Mouse (Mus musculus) hindlimb bud, embryonic 11.5 days (tissue): ENCODE measurements around the gene Tmem178b.
A peak's percentile ranks its signal among the peaks of the same experiment; 100 is the strongest.

Source experiments
- DNase-seq: peaks from one replicate; pipeline ENCODE4 v3.0.0-alpha.2; 2012; ENCODE audit warnings: low read depth, low spot score; ENCODE audit errors: extremely low spot score

The Tmem178b gene

GRCm38 (mm10) chr6:39872901-39873591 is at the start of gene Tmem178b:
Gene Tmem178b (plus strand): TSS chr6:39873271.
- no peak for DNase-seq

- no peak for DNase-seq
Observed at GRCm38 (mm10) chr6:39828736-39829135, 44.3 kb upstream of the Tmem178b start.

GRCm38 (mm10) chr6:39843698-39844342 is 29.3 kb upstream of the Tmem178b start:
- DNase-seq = no peak

- DNase-seq = no peak
Observed at GRCm38 (mm10) chr6:39847538-39847937, 25.5 kb upstream of the Tmem178b start.

GRCm38 (mm10) chr6:39848766-39849165 is 24.3 kb upstream of the Tmem178b start:
- no peak for DNase-seq

GRCm38 (mm10) chr6:39849667-39850066 is 23.4 kb upstream of the Tmem178b start:
- no peak for DNase-seq

- DNase-seq = no peak
Observed at GRCm38 (mm10) chr6:39870271-39871135, 2.6 kb upstream of the Tmem178b start.

- no peak for DNase-seq
Observed at GRCm38 (mm10) chr6:39871381-39872305, 1.4 kb upstream of the Tmem178b start.

GRCm38 (mm10) chr6:39872306-39872900 is 668 bp upstream of the Tmem178b start:
- DNase-seq = no peak

GRCm38 (mm10) chr6:39875186-39875585 is 2.1 kb downstream of the Tmem178b start:
- DNase-seq = no peak

- no peak for DNase-seq
Observed at GRCm38 (mm10) chr6:39876444-39876843, 3.4 kb downstream of the Tmem178b start.

- no peak for DNase-seq
Observed at GRCm38 (mm10) chr6:39890811-39891210, 17.7 kb downstream of the Tmem178b start.

- no peak for DNase-seq
Observed at GRCm38 (mm10) chr6:39896500-39896899, 23.4 kb downstream of the Tmem178b start.

GRCm38 (mm10) chr6:39899231-39899630 is 26.2 kb downstream of the Tmem178b start:
- peak; percentile 44 for DNase-seq

- no peak for DNase-seq
Observed at GRCm38 (mm10) chr6:39903220-39903773, 30.2 kb downstream of the Tmem178b start.

- no peak for DNase-seq
Observed at GRCm38 (mm10) chr6:39903845-39904244, 30.8 kb downstream of the Tmem178b start.

- no peak for DNase-seq
Observed at GRCm38 (mm10) chr6:39914956-39915355, 41.9 kb downstream of the Tmem178b start.

- no peak for DNase-seq
Observed at GRCm38 (mm10) chr6:39915636-39916281, 42.7 kb downstream of the Tmem178b start.

- DNase-seq = no peak
Observed at GRCm38 (mm10) chr6:39916514-39916913, 43.4 kb downstream of the Tmem178b start.
